Mouse (Mus musculus): ENCODE results near the gene Man1b1. TPM values are rescaled to one million over a fixed set of nuclear protein-coding genes. Genes with fewer than 3 reads are reported as not detected.

The Man1b1 gene
- polyA plus RNA-seq (2017; shearing (Covaris generic)), result 26.7 TPM

DNA sequence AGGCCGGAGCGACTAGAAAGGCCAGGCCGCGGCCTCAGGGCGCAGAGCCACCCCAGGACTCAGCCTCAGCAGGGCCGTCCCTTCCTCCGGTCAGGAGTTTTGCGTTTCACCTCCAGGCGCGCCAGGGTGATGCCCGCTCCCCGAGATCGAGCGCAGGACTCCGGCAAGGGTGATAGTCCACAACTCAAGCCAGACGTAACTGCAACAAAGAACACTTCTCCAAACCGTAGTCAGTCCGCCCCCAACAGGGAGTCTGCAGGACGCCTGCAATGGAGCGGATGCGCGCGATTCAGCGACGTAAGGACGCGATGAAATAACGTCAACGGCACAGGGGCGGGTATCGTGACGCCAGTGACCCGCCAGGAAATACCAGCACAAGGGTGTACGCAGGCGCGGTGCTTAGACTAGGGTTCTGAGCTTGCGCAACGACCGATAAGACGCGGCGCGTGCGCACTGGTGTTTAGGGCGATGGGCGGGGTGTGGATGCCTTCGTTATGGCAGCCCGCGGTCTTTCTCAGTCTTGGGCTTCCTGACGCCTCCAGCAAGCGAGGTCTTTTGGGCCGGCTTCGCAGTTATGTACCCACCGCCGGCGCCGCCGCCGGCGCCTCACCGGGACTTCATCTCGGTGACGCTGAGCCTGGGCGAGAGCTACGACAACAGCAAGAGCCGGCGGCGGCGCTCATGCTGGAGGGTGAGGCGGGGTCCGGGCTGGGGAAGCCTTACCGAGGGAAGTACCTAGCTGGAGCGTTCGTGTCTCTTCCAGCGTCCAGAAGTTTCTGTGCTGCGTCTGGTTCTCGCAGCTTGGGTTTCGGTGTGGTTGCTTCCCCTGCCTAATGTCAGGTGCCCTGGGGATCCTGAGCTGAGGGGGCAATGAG, at the start of gene Man1b1:
TSS of gene Man1b1 (plus strand) at position 53 of the 875 bp plus-strand sequence.

DNA sequence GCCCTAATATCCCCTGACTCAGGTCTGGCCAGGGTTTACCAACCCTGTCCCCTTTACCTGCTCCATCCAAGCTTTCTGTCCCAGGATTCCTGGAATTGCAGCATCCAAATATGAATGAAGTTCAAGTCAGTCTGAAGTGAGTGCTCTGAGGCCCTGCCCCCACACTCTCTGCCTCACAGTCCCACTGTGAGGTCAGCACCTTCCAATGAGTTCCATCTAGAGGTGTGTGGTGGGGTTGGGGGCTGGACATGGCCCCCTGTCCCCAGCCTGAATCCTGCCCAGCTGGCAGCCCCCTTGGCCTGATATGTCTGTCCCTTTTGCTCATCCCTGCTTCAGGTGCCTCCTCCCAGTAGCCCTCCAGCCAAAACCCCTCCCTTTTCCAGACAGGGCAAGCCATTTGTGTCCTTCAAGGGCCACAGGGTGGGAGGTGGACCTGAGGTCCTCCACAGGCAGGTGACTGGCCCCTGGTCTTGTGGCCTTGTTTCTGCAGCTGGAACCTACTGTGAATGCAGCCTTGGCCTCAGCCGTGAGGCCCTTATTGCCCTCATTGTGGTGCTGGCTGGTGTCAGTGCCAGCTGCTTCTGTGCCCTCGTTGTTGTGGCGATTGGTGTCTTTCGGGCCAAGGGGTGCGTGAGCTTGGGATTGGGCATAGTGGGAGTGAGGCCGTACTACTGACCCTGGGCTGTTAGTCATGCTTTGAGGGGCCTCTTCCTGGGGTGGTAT, 44.0 kb upstream of the Man1b1 start, which contains the start of gene Tmem210:
TSS of gene Tmem210 (plus strand) at position 219 of the 723 bp plus-strand sequence.

DNA sequence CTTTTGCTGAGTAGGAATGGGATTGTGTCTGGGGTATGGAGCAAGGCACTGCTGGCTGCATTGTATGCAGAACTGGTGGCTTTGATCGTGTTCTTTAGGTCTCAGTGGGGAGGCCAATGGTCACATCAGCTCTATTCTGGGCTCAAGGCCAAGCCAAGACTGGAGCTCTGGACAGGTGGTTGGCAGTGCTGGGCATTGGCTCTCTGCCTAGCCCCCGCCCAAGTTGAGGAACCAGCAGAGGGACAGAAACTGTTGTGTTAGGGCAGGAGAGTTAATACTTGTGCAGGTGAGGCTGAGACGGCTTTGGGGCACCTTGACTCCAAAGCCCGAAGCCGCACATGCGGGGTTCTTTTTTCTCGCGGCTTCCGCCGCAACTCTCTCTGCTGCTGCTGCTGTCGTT, 42.5 kb upstream of the Man1b1 start, which contains the start of gene Lrrc26:
TSS of gene Lrrc26 (plus strand) at position 265 of the 400 bp plus-strand sequence.

GRCm38 (mm10) chr2:25318971-25319773, 13.0 kb upstream of the Man1b1 start, which contains the start of gene Grin1:
TSS of gene Grin1 (minus strand) at chr2:25319187.

DNA sequence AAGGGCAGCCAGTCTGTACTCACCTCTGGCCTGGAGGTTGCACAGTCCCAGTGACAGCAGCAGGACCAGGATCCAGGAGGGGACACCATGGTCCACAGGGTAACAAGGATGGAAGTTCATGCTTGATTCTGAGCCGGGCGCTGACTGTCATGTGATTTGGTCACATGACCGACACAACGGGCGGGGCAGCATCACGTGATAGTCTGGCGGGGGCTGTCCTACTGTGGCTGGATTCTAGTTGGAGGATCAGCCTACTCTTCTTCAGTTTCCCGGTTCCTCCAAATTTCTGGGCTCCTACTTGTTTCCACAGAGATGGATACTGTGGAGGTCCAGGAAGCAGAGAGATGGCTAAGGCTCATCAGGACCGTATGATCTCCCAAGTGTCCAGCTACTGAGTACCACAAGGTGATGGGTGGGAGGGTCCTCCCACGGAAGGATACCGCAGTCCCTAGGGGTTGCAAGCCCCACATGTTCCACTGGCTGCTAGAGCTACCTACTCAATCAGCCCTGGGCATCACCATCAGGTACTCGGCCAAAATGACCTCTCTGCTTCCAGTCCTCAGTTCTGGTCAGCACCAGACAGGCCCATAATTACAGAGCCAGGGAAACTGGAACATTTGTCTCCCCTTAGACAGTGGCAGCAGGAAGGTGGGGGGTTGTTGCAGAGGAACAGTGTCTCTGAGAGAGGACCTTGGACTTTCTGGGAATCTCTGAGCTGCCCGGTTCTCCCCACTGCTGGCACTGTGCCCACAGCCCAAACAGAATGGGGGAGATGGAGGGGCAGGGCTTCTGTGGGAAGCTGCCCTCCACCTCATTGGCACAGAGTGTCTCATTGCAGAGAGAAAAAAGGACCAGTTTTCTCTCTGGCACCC, 24.3 kb downstream of the Man1b1 start, which contains the start of gene Dpp7:
TSS of gene Dpp7 (minus strand) at position 152 of the 872 bp plus-strand sequence.

DNA sequence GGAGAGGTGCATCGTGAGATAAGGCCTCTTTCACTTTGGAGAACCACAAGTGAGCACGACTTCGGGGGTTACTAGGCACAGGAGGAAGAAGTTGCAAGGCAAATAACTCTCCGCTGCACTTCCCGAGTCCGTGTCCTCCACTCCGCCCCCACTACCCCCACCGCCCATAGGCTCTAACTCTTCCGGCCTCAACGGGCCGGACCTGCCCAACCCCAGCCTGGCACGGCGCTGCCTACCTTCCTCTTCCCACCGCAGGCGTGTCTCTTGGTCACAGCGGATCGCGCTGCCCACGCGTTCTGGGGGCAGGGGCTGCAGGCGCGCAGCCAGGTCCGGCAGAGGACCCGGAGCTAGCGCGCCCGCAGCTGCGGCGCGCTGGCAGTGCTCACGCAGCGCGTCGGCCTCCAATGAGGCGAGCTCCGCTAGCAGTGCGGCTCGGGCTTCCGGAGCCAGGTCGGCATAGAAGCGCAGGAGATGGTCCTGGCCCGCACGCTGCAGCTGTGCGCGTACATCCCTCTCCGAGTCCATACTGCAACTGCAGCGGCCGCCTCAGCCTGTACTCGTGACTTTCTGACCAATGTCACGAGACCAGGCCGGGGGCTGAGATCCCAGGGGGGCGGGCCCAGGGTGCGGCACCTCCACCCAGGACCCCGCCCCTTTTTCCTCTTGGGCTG, 33.1 kb downstream of the Man1b1 start, which contains the start of gene Uap1l1:
TSS of gene Uap1l1 (minus strand) at position 592 of the 671 bp plus-strand sequence.

DNA sequence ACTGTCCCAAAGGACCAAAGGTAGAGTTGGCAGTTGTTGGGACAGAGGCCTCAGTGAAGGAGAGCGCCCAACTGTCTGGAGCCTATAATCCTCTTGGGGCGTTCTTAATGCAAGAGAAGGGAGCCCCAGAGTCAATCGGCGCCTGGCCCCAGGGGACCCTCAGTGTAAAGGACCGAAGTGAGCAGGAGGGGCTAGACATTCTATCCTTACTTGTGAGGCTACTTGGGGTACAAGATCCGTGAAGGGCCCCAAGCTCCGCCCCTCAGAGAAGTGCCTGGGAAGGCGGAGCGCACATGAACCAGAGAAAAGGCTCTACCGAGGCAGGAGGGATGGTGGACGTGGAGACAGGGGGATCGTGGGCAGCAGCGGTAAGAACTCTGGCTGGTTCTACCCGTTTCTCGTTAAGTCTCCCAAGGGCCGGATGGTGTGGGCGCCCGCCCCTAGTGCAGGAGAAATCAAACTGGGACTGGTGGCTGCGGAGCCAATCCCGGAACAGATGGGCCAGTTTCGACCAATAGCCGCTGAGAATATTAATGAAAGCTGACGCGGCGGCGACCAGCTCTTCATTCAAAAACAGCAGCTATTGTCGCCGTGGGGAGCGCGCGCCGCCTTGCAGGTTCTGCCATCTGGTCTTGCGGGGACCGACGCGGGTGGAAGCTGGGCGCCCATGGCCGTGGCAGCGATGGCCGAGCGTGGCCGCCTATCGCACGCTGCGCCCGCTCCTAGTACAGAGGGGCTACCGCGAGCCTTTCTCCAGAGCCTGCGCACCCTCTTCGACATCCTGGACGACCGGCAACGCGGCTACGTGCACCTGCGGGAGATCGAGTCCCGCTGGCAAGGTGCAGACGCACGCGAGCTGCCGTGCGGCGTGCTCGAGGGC, 39.9 kb downstream of the Man1b1 start, which contains the start of gene Sapcd2:
TSS of gene Sapcd2 (plus strand) at position 558 of the 880 bp plus-strand sequence.

DNA sequence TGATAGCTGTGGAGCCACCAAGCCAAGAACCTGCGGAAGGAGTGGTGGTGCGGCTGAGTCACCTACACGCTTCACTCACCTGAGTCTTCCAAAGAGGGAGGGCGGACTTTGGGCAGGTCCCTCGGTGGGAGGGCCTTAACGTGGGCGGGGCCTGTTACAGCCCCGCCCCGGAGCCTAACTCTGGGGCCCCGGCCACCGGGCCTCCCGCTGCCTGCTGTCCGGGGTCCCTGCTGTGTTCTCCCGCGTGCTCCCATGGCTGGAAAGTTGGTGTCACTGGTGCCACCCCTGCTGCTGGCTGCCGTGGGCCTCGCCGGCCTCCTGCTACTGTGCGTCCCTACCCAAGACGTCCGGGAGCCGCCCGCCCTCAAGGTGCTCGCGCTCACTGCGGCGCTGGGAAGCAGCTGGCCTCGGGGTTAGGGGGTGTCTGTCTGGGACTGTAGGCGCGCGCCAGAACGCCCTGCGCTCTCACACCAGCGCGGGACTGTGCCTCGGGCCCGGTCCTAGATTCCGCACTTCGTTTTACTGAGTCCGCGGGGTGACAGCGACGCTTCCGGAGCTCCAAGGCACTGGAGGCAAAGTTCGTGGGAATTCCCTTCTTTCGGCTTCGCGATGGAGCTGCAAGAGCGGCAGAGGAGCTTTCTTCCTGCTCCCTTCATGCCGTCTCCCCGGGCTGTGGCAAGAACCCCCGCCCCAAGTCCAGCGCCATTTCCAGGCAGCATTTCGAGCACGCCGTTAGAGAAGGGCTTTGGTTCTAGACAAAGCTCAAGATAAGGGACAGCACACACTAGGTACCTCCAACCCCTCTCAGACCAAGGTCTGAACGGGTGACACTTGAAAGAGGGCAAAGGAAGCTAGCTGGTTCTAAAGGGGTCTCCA, 63.8 kb downstream of the Man1b1 start, which contains the start of gene Entpd2:
TSS of gene Entpd2 (plus strand) at position 154 of the 876 bp plus-strand sequence.

GRCm38 (mm10) chr2:25399051-25399450, 66.9 kb downstream of the Man1b1 start, which contains the start of gene Npdc1:
TSS of gene Npdc1 (plus strand) at chr2:25399351.

Other genes with a start within 250 kb of the Man1b1 start
- not detected for gene Noxa1, start 237.2 kb upstream of the Man1b1 start, polyA plus RNA-seq (2017; shearing (Covaris generic))
- 3.0 TPM for gene Nrarp, start 151.6 kb upstream of the Man1b1 start, polyA plus RNA-seq (2017; shearing (Covaris generic))
- gene Tor4a, start 135.5 kb upstream of the Man1b1 start, polyA plus RNA-seq (2017; shearing (Covaris generic)), result 20.7 TPM
- 97.1 TPM for gene Nelfb, start 120.8 kb upstream of the Man1b1 start, polyA plus RNA-seq (2017; shearing (Covaris generic))
- not detected for gene Stpg3, start 117.7 kb upstream of the Man1b1 start, polyA plus RNA-seq (2017; shearing (Covaris generic))
- not detected for gene Fam166a, start 113.6 kb upstream of the Man1b1 start, polyA plus RNA-seq (2017; shearing (Covaris generic))
- gene Tubb4b, start 107.6 kb upstream of the Man1b1 start, polyA plus RNA-seq (2017; shearing (Covaris generic)), result 99.9 TPM
- not detected for gene Slc34a3, start 98.0 kb upstream of the Man1b1 start, polyA plus RNA-seq (2017; shearing (Covaris generic))
- not detected for gene Rnf224, start 95.6 kb upstream of the Man1b1 start, polyA plus RNA-seq (2017; shearing (Covaris generic))
- gene Rnf208, start 90.1 kb upstream of the Man1b1 start, polyA plus RNA-seq (2017; shearing (Covaris generic)), result 0.37 TPM
- not detected for gene Cysrt1, start 89.9 kb upstream of the Man1b1 start, polyA plus RNA-seq (2017; shearing (Covaris generic))
- 9.7 TPM for gene AL732309.1, start 85.5 kb upstream of the Man1b1 start, polyA plus RNA-seq (2017; shearing (Covaris generic))
- 26.6 TPM for gene Tmem203, start 76.9 kb upstream of the Man1b1 start, polyA plus RNA-seq (2017; shearing (Covaris generic))
- gene Tprn, start 69.7 kb upstream of the Man1b1 start, polyA plus RNA-seq (2017; shearing (Covaris generic)), result 24.1 TPM
- gene Ssna1, start 59.9 kb upstream of the Man1b1 start, polyA plus RNA-seq (2017; shearing (Covaris generic)), result 81.2 TPM
- gene Anapc2, start 59.9 kb upstream of the Man1b1 start, polyA plus RNA-seq (2017; shearing (Covaris generic)), result 101 TPM
- gene Tmem210, start 44.2 kb upstream of the Man1b1 start, polyA plus RNA-seq (2017; shearing (Covaris generic)), result not detected
- gene Lrrc26, start 42.4 kb upstream of the Man1b1 start, polyA plus RNA-seq (2017; shearing (Covaris generic)), result not detected
- not detected for gene Grin1, start 13.2 kb upstream of the Man1b1 start, polyA plus RNA-seq (2017; shearing (Covaris generic))
- gene Dpp7, start 24.0 kb downstream of the Man1b1 start, polyA plus RNA-seq (2017; shearing (Covaris generic)), result 6.7 TPM
- 14.2 TPM for gene Uap1l1, start 33.3 kb downstream of the Man1b1 start, polyA plus RNA-seq (2017; shearing (Covaris generic))
- not detected for gene Sapcd2, start 40.0 kb downstream of the Man1b1 start, polyA plus RNA-seq (2017; shearing (Covaris generic))
- gene Entpd2, start 63.5 kb downstream of the Man1b1 start, polyA plus RNA-seq (2017; shearing (Covaris generic)), result not detected
- 0.47 TPM for gene Npdc1, start 67.0 kb downstream of the Man1b1 start, polyA plus RNA-seq (2017; shearing (Covaris generic))
- gene Fut7, start 90.9 kb downstream of the Man1b1 start, polyA plus RNA-seq (2017; shearing (Covaris generic)), result not detected
- 44.9 TPM for gene Abca2, start 96.4 kb downstream of the Man1b1 start, polyA plus RNA-seq (2017; shearing (Covaris generic))
- 5.1 TPM for gene Clic3, start 124.5 kb downstream of the Man1b1 start, polyA plus RNA-seq (2017; shearing (Covaris generic))
- 74.5 TPM for gene Paxx, start 128.8 kb downstream of the Man1b1 start, polyA plus RNA-seq (2017; shearing (Covaris generic))
- gene Ptgds, start 137.7 kb downstream of the Man1b1 start, polyA plus RNA-seq (2017; shearing (Covaris generic)), result not detected
- gene Lcn12, start 161.6 kb downstream of the Man1b1 start, polyA plus RNA-seq (2017; shearing (Covaris generic)), result not detected
- gene Fbxw5, start 168.4 kb downstream of the Man1b1 start, polyA plus RNA-seq (2017; shearing (Covaris generic)), result 82.7 TPM
- gene C8g, start 169.4 kb downstream of the Man1b1 start, polyA plus RNA-seq (2017; shearing (Covaris generic)), result 5.6 TPM
- gene Traf2, start 214.6 kb downstream of the Man1b1 start, polyA plus RNA-seq (2017; shearing (Covaris generic)), result 61.5 TPM
- gene Edf1, start 225.5 kb downstream of the Man1b1 start, polyA plus RNA-seq (2017; shearing (Covaris generic)), result 170 TPM
- gene Mamdc4, start 242.5 kb downstream of the Man1b1 start, polyA plus RNA-seq (2017; shearing (Covaris generic)), result 1.4 TPM
- 55.4 TPM for gene Phpt1, start 242.9 kb downstream of the Man1b1 start, polyA plus RNA-seq (2017; shearing (Covaris generic))
- 0.17 TPM for gene Ajm1, start 249.4 kb downstream of the Man1b1 start, polyA plus RNA-seq (2017; shearing (Covaris generic))

Data from naive thymus-derived CD4-positive, alpha-beta T cell, adult 5 months (primary cell).